In genomic region chr1:132890161-132890794, GRCm38 (mm10) we compare ENCODE assay signal across 13 mouse cellular contexts. TPM values are rescaled to one million over a fixed set of nuclear protein-coding genes. Genes with fewer than 3 reads are reported as not detected.
A peak's percentile ranks its signal among the peaks of the same experiment; 100 is the strongest.
DNase-seq lines count a peak whose midpoint lies in the region; ATAC-seq and TF ChIP-seq lines count a peak whose summit lies in the region.
"Had no signal": no experiment of that assay in that cellular context is flagged by ENCODE, and none has a peak within 500 bp of the region (broad histone marks: within the 10 kb centered on the region; RNA-seq: fewer than 3 reads in every experiment).

No protein-coding gene starts in this region.

- no peak overlapping the region for H3K9ac ChIP-seq in forebrain, embryonic 12.5 days
- H3K9ac ChIP-seq in lung, embryonic 15.5 days = no peak overlapping the region
- no peak overlapping the region for H3K9ac ChIP-seq in midbrain, postnatal 0 days (replicated peaks; ENCODE audit: low read length, poor library complexity, severe bottlenecking)
- H3K9ac ChIP-seq: midbrain, embryonic 12.5 days had no signal

- H3K36me3 ChIP-seq in forebrain, embryonic 12.5 days (replicated peaks) = no peaks in the 10 kb centered on the region
- H3K36me3 ChIP-seq in forebrain, embryonic 10.5 days (replicated peaks) = no peaks in the 10 kb centered on the region
- H3K36me3 ChIP-seq in lung, embryonic 15.5 days = no peaks in the 10 kb centered on the region
- H3K36me3 ChIP-seq in midbrain, postnatal 0 days (ENCODE audit: insufficient read depth, low read length) = peaks cover 10% of the 10 kb centered on the region; the same call in 1 of the 2 replicates

- no peak overlapping the region for H3K27ac ChIP-seq in forebrain, embryonic 12.5 days
- no peak overlapping the region for H3K27ac ChIP-seq in forebrain, embryonic 10.5 days
- H3K27ac ChIP-seq in lung, embryonic 15.5 days = no peak overlapping the region
- H3K27ac ChIP-seq in midbrain, postnatal 0 days (ENCODE audit: low read depth, low read length) = 0 out of 2 replicates have a peak overlapping the region, but pooled peaks have one; percentile 26
- H3K27ac ChIP-seq: kidney, postnatal 0 days; midbrain, embryonic 12.5 days had no signal

- H3K4me3 ChIP-seq in forebrain, embryonic 12.5 days (replicated peaks) = no peak overlapping the region
- H3K4me3 ChIP-seq in forebrain, embryonic 10.5 days = no peak overlapping the region
- H3K4me3 ChIP-seq in lung, embryonic 15.5 days = no peak overlapping the region
- no peak overlapping the region for H3K4me3 ChIP-seq in lung, adult 2 months (replicated peaks; ENCODE audit: extremely low read depth, low read depth, low read length)
- no peak overlapping the region for H3K4me3 ChIP-seq in midbrain, postnatal 0 days (ENCODE audit: low read depth, low read length)
- H3K4me3 ChIP-seq: midbrain, embryonic 12.5 days had no signal

- ATAC-seq in forebrain, embryonic 12.5 days (ENCODE audit: low FRiP score) = 0 out of 2 replicates have a peak, but pooled peaks have one; percentile 46
- peak; percentile 24; the same call in 1 of the 2 replicates for ATAC-seq in lung, embryonic 15.5 days (ENCODE audit: borderline replicate concordance, extremely low read depth, low FRiP score, low TSS enrichment)
- 0 out of 2 replicates have a peak, but pooled peaks have one; percentile 42 for ATAC-seq in midbrain, postnatal 0 days (ENCODE audit: low FRiP score)

- no peaks in the 10 kb centered on the region for H3K9me3 ChIP-seq in forebrain, embryonic 12.5 days
- H3K9me3 ChIP-seq in forebrain, embryonic 10.5 days = no peaks in the 10 kb centered on the region
- no peaks in the 10 kb centered on the region for H3K9me3 ChIP-seq in lung, embryonic 15.5 days
- no peaks in the 10 kb centered on the region for H3K9me3 ChIP-seq in midbrain, postnatal 0 days (ENCODE audit: low read length)
- H3K9me3 ChIP-seq: midbrain, embryonic 12.5 days had no signal

- TF ChIP-seq CTCF in lung, adult 2 months (IDR thresholded peaks at IDR 0.05; ENCODE audit: insufficient read depth, low read length) = no peak
- TF ChIP-seq CTCF in midbrain, postnatal 0 days (IDR thresholded peaks at IDR 0.05) = no peak

- 76% methylated on average over 11 of the region's 11 CpGs for WGBS in forebrain, embryonic 12.5 days
- WGBS in forebrain, embryonic 10.5 days = 78% methylated on average over 11 of the region's 11 CpGs
- WGBS in lung, embryonic 15.5 days = 63% methylated on average over 11 of the region's 11 CpGs
- 64% methylated on average over 11 of the region's 11 CpGs for WGBS in lung, adult 2 months
- 56% methylated on average over 11 of the region's 11 CpGs for WGBS in midbrain, postnatal 0 days

- H3K4me1 ChIP-seq in forebrain, embryonic 12.5 days = peaks cover 26% of the 10 kb centered on the region
- peaks cover 28% of the 10 kb centered on the region for H3K4me1 ChIP-seq in forebrain, embryonic 10.5 days
- peaks cover 3% of the 10 kb centered on the region; the same call in 1 of the 2 replicates for H3K4me1 ChIP-seq in lung, embryonic 15.5 days
- no peaks in the 10 kb centered on the region for H3K4me1 ChIP-seq in lung, adult 2 months (ENCODE audit: control insufficient read depth, insufficient read depth, low read length)
- H3K4me1 ChIP-seq in midbrain, postnatal 0 days (ENCODE audit: insufficient read depth, low read length) = peaks cover 12% of the 10 kb centered on the region; the same call in 1 of the 2 replicates

- DNase-seq in forebrain, embryonic 10.5 days (ENCODE audit: extremely low spot score, low spot score) = no peak
- DNase-seq in lung, adult 2 months = no peak
- peak; percentile 49 to 61 for DNase-seq in cerebellum, postnatal 36 days
- peak; percentile 77 for DNase-seq in midbrain, postnatal 0 days (ENCODE audit: low spot score)
- no peak for DNase-seq in kidney, postnatal 10 days
- no peak for DNase-seq in right cerebral cortex, adult 18-20 months
- DNase-seq: embryo, embryonic 11 days had no signal

- H3K27me3 ChIP-seq in forebrain, embryonic 12.5 days = no peaks in the 10 kb centered on the region
- peaks cover 5% of the 10 kb centered on the region; the same call in 1 of the 2 replicates for H3K27me3 ChIP-seq in forebrain, embryonic 10.5 days (ENCODE audit: poor library complexity, severe bottlenecking)
- no peaks in the 10 kb centered on the region for H3K27me3 ChIP-seq in lung, embryonic 15.5 days
- no peaks in the 10 kb centered on the region for H3K27me3 ChIP-seq in midbrain, postnatal 0 days (ENCODE audit: insufficient read depth, low read length)
- H3K27me3 ChIP-seq: midbrain, embryonic 12.5 days had no signal

- no peak for TF ChIP-seq POLR2A in lung, adult 2 months (IDR thresholded peaks at IDR 0.05; ENCODE audit: borderline replicate concordance, extremely low read depth, low read depth, low read length)

- no peak overlapping the region for H3K4me2 ChIP-seq in forebrain, embryonic 12.5 days
- no peak overlapping the region for H3K4me2 ChIP-seq in lung, embryonic 15.5 days
- no peak overlapping the region for H3K4me2 ChIP-seq in midbrain, postnatal 0 days (ENCODE audit: low read depth, low read length, poor library complexity, severe bottlenecking)
- H3K4me2 ChIP-seq: midbrain, embryonic 12.5 days had no signal

RNA-seq across cellular contexts. Expression of gene Lrrn2, which starts 10.2 kb away (rescaled TPM):
- polyA plus RNA-seq in forebrain, embryonic 12.5 days (2016; fragmentation: Nextera tagmentation; extraction: Ambion mirVana) = 17.9 and 19.8 TPM in 2 replicates
- polyA plus RNA-seq in forebrain, embryonic 10.5 days (2016; fragmentation: Nextera tagmentation; extraction: Ambion mirVana) = 5.5 and 6.0 TPM in 2 replicates
- polyA plus RNA-seq in lung, embryonic 15.5 days (2015; fragmentation: Nextera tagmentation; extraction: Ambion mirVana) = 3.3 and 4.5 TPM in 2 replicates
- polyA plus RNA-seq in lung, adult 2 months (2012; rRNA removed) = 2.0 and 2.9 TPM in 2 replicates
- total RNA-seq in midbrain, postnatal 0 days (2014; rRNA removed) = 44.6 and 48.9 TPM in 2 replicates
- polyA plus RNA-seq in midbrain, postnatal 0 days (2015; fragmentation: Nextera tagmentation; extraction: Ambion mirVana) = 74.4 and 76.6 TPM in 2 replicates
- total RNA-seq: liver, adult 2 months; MEL had no signal
- polyA plus RNA-seq: liver, adult 2 months had no signal

Comparison
In these comparisons a context has a peak if more than half of its experiments do, and no peak if none do; other contexts are left out.
1. DNase-seq: peak in cerebellum, postnatal 36 days (2 of 2) and midbrain, postnatal 0 days (single experiment); none in forebrain, embryonic 10.5 days (single experiment), lung, adult 2 months (single experiment), kidney, postnatal 10 days (single experiment) and right cerebral cortex, adult 18-20 months (single experiment).
2. Peak in every context shown above with its lines, with median percentiles within 50 percentile points of each other: ATAC-seq.